Comparison of ENCODE assay signal across 11 mouse cellular contexts in genomic region chr14:25141933-25142332, GRCm38 (mm10).
A peak's percentile ranks its signal among the peaks of the same experiment; 100 is the strongest.
DNase-seq lines count a peak whose midpoint lies in the region; ATAC-seq and TF ChIP-seq lines count a peak whose summit lies in the region.
"Had no signal": no experiment of that assay in that cellular context is flagged by ENCODE, and none has a peak within 500 bp of the region (broad histone marks: within the 10 kb centered on the region; RNA-seq: fewer than 3 reads in every experiment).

No protein-coding gene starts in this region.

- H3K27me3 ChIP-seq in neural tube, embryonic 15.5 days (replicated peaks), result no peaks in the 10 kb centered on the region
- H3K27me3 ChIP-seq in kidney, embryonic 15.5 days, result no peaks in the 10 kb centered on the region
- no peaks in the 10 kb centered on the region for H3K27me3 ChIP-seq in stomach, embryonic 16.5 days (ENCODE audit: control insufficient read depth, insufficient read depth, low read length)
- H3K27me3 ChIP-seq: liver, embryonic 13.5 days; midbrain, embryonic 13.5 days had no signal

- no peaks in the 10 kb centered on the region for H3K36me3 ChIP-seq in neural tube, embryonic 15.5 days
- no peaks in the 10 kb centered on the region for H3K36me3 ChIP-seq in kidney, embryonic 15.5 days
- H3K36me3 ChIP-seq in stomach, embryonic 16.5 days (ENCODE audit: control insufficient read depth, insufficient read depth, low read length), result no peaks in the 10 kb centered on the region
- H3K36me3 ChIP-seq: liver, embryonic 13.5 days; midbrain, embryonic 13.5 days had no signal

- 35% methylated on average over 9 of the region's 9 CpGs for WGBS in neural tube, embryonic 15.5 days
- WGBS in kidney, embryonic 15.5 days, result 12% methylated on average over 9 of the region's 9 CpGs
- WGBS in stomach, embryonic 16.5 days, result 43% methylated on average over 9 of the region's 9 CpGs

- H3K4me1 ChIP-seq in neural tube, embryonic 15.5 days, result peaks cover 13% of the 10 kb centered on the region
- H3K4me1 ChIP-seq in embryonic fibroblast, embryonic 13.5 days (ENCODE audit: control insufficient read depth, insufficient read depth, low read length), result no peaks in the 10 kb centered on the region
- peaks cover 21% of the 10 kb centered on the region for H3K4me1 ChIP-seq in kidney, embryonic 15.5 days
- H3K4me1 ChIP-seq in stomach, embryonic 16.5 days (ENCODE audit: control insufficient read depth, insufficient read depth, low read length), result peaks cover 11% of the 10 kb centered on the region
- H3K4me1 ChIP-seq: liver, embryonic 13.5 days had no signal

- TF ChIP-seq POLR2A in embryonic fibroblast, embryonic 13.5 days (IDR thresholded peaks at IDR 0.05; ENCODE audit: low read depth, low read length), result no peak

- no peaks in the 10 kb centered on the region for H3K9me3 ChIP-seq in neural tube, embryonic 15.5 days (replicated peaks)
- H3K9me3 ChIP-seq in kidney, embryonic 15.5 days (replicated peaks), result no peaks in the 10 kb centered on the region
- H3K9me3 ChIP-seq in stomach, embryonic 16.5 days (replicated peaks; ENCODE audit: control insufficient read depth, low read length), result no peaks in the 10 kb centered on the region
- H3K9me3 ChIP-seq: liver, embryonic 13.5 days; midbrain, embryonic 13.5 days had no signal

- H3K27ac ChIP-seq in neural tube, embryonic 15.5 days (replicated peaks), result no peak overlapping the region
- peak overlapping the region; percentile 14; the same call in 1 of the 2 replicates for H3K27ac ChIP-seq in embryonic fibroblast, embryonic 13.5 days (ENCODE audit: insufficient read depth, low read length)
- peak overlapping the region; percentile 75 for H3K27ac ChIP-seq in kidney, embryonic 15.5 days
- peak overlapping the region; percentile 50; the same call in 1 of the 2 replicates for H3K27ac ChIP-seq in stomach, embryonic 16.5 days (ENCODE audit: low read length)
- H3K27ac ChIP-seq: liver, embryonic 13.5 days; midbrain, embryonic 13.5 days had no signal

- no peak overlapping the region for H3K9ac ChIP-seq in neural tube, embryonic 15.5 days (replicated peaks)
- H3K9ac ChIP-seq in kidney, embryonic 15.5 days, result no peak overlapping the region
- no peak overlapping the region; the same call in 1 of the 2 replicates for H3K9ac ChIP-seq in stomach, embryonic 16.5 days (ENCODE audit: low read length)
- H3K9ac ChIP-seq: liver, embryonic 13.5 days; midbrain, embryonic 13.5 days had no signal

- no peak; the same call in 1 of the 2 replicates for ATAC-seq in neural tube, embryonic 15.5 days (ENCODE audit: low FRiP score)
- peak; percentile 86 for ATAC-seq in kidney, embryonic 15.5 days (replicated peaks; ENCODE audit: low FRiP score)
- ATAC-seq in stomach, embryonic 16.5 days (ENCODE audit: insufficient read depth, low FRiP score), result no peak
- ATAC-seq: midbrain, embryonic 13.5 days had no signal

- no peak overlapping the region for H3K4me3 ChIP-seq in neural tube, embryonic 15.5 days (replicated peaks)
- no peak overlapping the region for H3K4me3 ChIP-seq in embryonic fibroblast, embryonic 13.5 days (ENCODE audit: insufficient read depth, low read length)
- no peak overlapping the region for H3K4me3 ChIP-seq in kidney, embryonic 15.5 days (replicated peaks)
- H3K4me3 ChIP-seq in stomach, embryonic 16.5 days (replicated peaks; ENCODE audit: low read length), result no peak overlapping the region
- H3K4me3 ChIP-seq: liver, embryonic 13.5 days; midbrain, embryonic 13.5 days had no signal

- peak; percentile 17 for DNase-seq in neural tube, embryonic 10.5 days (ENCODE audit: extremely low spot score, low spot score)
- DNase-seq in c-Kit-positive CD71-positive TER-119-positive erythroid progenitor cells, embryonic 14.5 days (ENCODE audit: low spot score), result no peak
- DNase-seq in cerebellum, postnatal 36 days, result no peak
- DNase-seq: liver, embryonic 13.5 days; right cerebral cortex, adult 18-20 months; thymus, postnatal 4 days had no signal

- H3K4me2 ChIP-seq in neural tube, embryonic 15.5 days, result no peak overlapping the region
- no peak overlapping the region for H3K4me2 ChIP-seq in kidney, embryonic 15.5 days
- H3K4me2 ChIP-seq in stomach, embryonic 16.5 days (ENCODE audit: low read depth, low read length), result no peak overlapping the region
- H3K4me2 ChIP-seq: liver, embryonic 13.5 days; midbrain, embryonic 13.5 days had no signal

- TF ChIP-seq CTCF in embryonic fibroblast, embryonic 13.5 days (IDR thresholded peaks at IDR 0.05; ENCODE audit: borderline replicate concordance, insufficient read depth, low read length), result no peak
